Mouse (Mus musculus) adrenal gland, postnatal 14 days (tissue): ENCODE data around the gene Bak1. TPM values are rescaled to one million over a fixed set of nuclear protein-coding genes. Genes with fewer than 3 reads are reported as not detected.

Experiments used
- DNase-seq: peaks from one replicate; pipeline ENCODE4 v3.0.0; 2021; ENCODE audit warnings: mixed read lengths
- total RNA-seq: library from RNA; stranded (reverse); gene quantifications from 2 replicates; pipeline ENCODE4 v1.2.3, GENCODE M21; 2021

The Bak1 gene
- total RNA-seq, 1 experiment from 2014 or later: 33.5 TPM

DNA sequence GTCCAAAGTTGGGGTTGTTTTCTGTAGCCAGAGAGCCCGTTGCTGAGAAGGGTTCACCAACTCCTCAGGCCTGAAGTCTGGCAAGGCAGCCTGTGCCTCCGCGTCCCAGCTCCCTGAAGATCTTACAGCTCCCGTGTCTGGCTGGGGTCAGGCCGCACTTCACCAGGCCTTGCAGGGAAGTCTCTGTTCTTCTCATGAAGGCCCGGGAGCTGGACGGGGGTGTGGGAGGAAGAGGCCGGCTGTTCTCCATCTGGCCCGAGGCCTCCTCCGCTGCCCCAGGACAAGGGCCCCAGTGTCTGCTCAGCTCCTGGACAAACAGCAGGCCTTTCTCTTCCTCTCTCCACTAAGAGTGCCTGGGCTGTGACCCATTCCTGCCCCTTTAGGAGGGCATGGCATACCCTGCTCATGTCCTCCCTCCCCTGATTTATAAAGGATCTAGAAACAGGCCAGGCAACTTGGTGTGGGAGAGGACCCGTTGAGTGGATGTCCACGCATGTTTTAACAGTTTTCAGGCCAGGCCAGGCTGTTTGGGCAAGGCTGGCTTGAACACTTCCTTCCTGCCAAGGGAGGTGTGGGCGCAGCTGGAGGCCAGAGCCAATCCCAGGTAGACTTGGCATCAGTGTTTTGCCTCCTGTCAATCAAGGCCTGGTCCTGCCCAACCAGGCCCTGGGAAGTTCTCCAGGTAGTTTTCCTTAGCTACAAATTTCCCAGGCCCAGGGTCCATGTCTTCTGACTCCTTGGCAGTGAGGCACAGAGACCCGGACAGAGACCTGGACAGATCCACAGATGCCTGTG, 19.8 kb upstream of the Bak1 start:
- no peak for DNase-seq

- DNase-seq: no peak
These were observed 19.1 kb upstream of the Bak1 start for GRCm38 (mm10) chr17:27047762-27048444.

DNA sequence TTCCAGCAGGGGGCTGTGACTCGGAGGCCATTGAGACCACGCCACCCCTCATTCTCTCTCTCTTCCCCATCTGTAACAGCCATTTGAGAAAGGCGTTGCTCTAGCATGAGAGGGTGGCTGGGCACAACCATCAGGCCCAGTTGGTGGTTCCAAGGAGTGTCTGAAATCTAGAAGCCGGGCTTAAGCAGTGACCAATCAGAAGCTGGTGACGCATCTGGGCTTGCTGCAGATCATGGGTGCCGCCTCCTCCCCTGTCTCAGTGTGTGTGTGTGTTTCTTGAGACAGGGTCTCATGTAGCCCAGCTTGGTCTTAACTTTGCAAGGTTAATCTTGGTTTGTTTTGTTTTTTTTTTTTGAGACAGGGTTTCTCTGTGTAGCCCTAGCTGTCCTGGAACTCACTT, 16.4 kb upstream of the Bak1 start:
- no peak for DNase-seq

GRCm38 (mm10) chr17:27042840-27043239, 14.0 kb upstream of the Bak1 start:
- no peak for DNase-seq

DNA sequence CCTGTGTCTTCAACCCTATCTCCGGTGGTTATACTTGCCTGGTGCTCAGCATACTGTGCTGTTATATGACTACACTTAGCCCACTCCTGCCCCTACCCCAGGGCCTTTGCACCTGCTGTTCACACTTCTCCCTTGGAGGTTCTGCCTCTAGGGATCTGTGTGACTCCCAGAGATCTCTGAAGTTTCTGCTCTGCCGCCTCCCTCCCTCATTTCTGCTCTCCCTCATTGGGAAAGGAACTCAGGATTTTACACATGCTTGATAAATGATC, 12.9 kb upstream of the Bak1 start:
- no peak for DNase-seq

GRCm38 (mm10) chr17:27041046-27041786, 12.4 kb upstream of the Bak1 start:
- DNase-seq: no peak

- no peak for DNase-seq
These were observed 11.7 kb upstream of the Bak1 start for GRCm38 (mm10) chr17:27040304-27041045.

GRCm38 (mm10) chr17:27039432-27040102, 10.8 kb upstream of the Bak1 start:
- no peak for DNase-seq

DNA sequence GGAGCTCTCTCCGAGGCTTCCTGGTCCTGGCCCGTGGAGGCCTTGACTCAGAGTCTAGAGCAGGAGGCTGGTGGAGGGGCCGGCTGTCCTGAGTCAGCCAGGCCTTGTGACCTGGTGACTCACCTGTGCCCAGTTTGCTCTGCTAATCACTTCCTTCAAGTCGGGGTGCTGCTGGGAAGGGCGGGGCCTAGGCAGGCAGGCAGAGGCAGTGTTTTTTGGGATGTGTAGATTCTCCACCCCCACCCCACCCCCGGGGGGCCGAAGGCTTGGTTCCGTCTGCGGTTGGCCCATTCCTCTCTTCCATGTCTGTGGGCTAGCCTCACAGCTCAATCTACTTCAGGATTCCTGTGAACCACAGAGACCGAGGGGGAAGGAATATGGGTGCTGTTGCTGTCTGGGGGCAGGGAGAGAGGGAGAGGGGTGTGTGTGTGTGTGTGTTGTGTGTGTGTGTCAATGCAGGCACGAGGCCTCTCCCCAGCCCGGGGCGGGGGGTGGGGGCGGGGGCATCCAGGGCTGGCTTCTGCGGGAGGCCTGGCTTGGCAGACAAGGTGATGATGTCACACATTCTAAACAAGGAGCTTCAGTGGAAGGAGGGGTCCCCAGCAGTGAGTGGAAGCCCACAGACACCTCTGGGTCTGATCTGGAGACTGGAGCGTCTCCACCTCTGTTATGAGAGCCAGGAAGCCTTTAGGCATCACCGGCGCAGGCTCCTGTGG, 9.7 kb upstream of the Bak1 start:
- peak; percentile 77 for DNase-seq

GRCm38 (mm10) chr17:27036465-27036864, 7.7 kb upstream of the Bak1 start:
- DNase-seq: no peak

DNA sequence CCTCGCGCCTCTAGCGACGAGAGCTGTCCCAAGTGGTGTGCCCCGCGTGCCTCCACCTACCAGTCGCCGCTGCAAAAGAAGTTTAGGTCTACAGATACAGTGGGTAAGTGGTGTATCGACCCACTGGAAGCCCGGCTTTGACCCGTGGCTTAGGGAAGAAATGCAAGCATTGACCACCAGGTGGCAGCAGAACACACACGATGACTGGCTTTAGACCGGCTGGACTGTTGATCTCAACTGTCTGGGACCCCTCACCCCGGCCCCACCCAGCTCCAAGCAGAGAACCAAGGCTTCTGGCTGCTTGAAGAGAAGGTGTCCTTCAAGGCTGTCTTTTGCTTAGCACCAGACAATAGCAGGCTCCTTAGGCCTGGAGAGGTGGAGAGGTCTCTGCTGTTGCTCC, 4.1 kb upstream of the Bak1 start:
- peak; percentile 87 for DNase-seq

- no peak for DNase-seq
These were observed 3.5 kb upstream of the Bak1 start for GRCm38 (mm10) chr17:27032328-27032727.

- DNase-seq: no peak
These were observed 2.1 kb upstream of the Bak1 start for GRCm38 (mm10) chr17:27030896-27031295.

- no peak for DNase-seq
These were observed 622 bp upstream of the Bak1 start for GRCm38 (mm10) chr17:27029431-27029830.

GRCm38 (mm10) chr17:27028284-27028795, 469 bp downstream of the Bak1 start:
- peak; percentile 95 for DNase-seq

DNA sequence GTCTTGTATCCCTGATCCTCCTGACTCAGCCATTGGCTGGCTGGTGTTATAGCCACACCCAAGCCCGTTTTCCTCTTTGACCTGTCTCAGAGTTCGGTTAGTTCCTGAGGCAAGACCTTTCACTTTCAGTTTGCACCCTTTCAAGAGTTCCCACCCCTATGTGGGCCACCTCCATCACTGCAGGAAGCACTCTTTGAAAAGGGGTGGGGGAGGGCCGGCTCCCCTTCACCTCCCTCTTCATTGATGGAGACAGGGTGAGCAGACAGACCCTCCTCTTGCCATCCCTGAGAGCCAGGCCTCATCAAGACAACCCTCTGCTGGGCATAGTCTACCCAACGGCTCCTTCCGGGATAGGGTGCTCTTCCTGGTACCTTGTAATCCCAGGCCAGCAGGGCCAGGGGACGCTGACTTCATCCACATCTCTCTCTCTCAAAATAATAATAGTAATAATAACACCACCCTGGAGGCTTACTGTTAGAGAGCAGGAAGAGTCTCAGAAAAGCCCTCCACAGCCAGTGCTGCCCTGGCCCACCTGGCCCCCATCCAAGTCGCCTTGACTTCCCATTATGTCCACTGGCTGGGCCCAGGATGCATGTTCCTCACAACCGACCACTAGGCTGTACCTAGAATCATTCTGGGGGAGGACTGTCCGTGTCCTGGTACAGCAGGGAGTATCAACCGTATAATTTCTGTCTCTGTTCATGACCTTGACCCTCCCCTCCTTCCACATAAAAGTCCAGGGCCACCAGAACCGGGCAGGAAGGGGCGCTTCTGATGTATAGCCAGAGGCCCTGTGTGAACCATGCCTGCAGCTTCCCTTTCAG, 1.1 kb downstream of the Bak1 start:
- peak; percentile 68 for DNase-seq

- DNase-seq: no peak
These were observed 2.9 kb downstream of the Bak1 start for GRCm38 (mm10) chr17:27025951-27026350.

- no peak for DNase-seq
These were observed 3.4 kb downstream of the Bak1 start for GRCm38 (mm10) chr17:27025326-27025902.

- no peak for DNase-seq
These were observed 5.5 kb downstream of the Bak1 start for GRCm38 (mm10) chr17:27023342-27023741.

- peak; percentile 60 for DNase-seq
These were observed 7.1 kb downstream of the Bak1 start for GRCm38 (mm10) chr17:27021736-27022135.
